Mouse (Mus musculus) kidney, postnatal 4 days (tissue): ENCODE results near the gene Btbd35f30.
"Not testable (repeated sequence)": the region's sequence is repeated elsewhere in the genome, so short reads cannot be mapped to it uniquely, and the experiment has no call there.

Experiments
- DNase-seq, 2 experiments: peaks; one replicate each; pipeline ENCODE4 v3.0.0; 2021; ENCODE audit warnings: mixed read lengths in 2 of 2

Gene Btbd35f30

GRCm38 (mm10) chrX:32894325-32894724 is at the start of gene Btbd35f30:
Btbd35f30 (plus strand) TSS chrX:32894625.
- not testable (repeated sequence) for DNase-seq

GRCm38 (mm10) chrX:32941468-32941867 is 47.0 kb downstream of the Btbd35f30 start, which contains the start of gene Gm21789:
Gm21789 (plus strand) TSS chrX:32941768.
- not testable (repeated sequence) for DNase-seq
